Mouse (Mus musculus) intestine, postnatal 0 days (tissue): ENCODE measurements around the gene Traf1. TPM values are rescaled to one million over a fixed set of nuclear protein-coding genes. Genes with fewer than 3 reads are reported as not detected.

Experiments
- ATAC-seq: fragments of 200-750 bp; cut with Nextera tagmentation; 2 replicates; pipeline ENCODE4 v1.8.0; 2017; ENCODE audit warnings: mild to moderate bottlenecking, moderate TSS enrichment, moderate library complexity
- H3K27ac ChIP-seq: fragments of 300-500 bp; sonication (generic); 2 replicates; pipeline ENCODE4 v1.5.1; 2014; ENCODE audit warnings: mild to moderate bottlenecking, low read depth, low read length, moderate library complexity
- H3K27me3 ChIP-seq: fragments of 300-500 bp; sonication (generic); replicated peaks from 2 replicates; pipeline ENCODE4 v1.6.1; 2014; ENCODE audit warnings: low read length, mixed read lengths; ENCODE audit not compliant: control insufficient read depth, insufficient read depth
- H3K36me3 ChIP-seq: fragments of 300-500 bp; sonication (generic); 2 replicates; pipeline ENCODE4 v1.6.1; 2014; ENCODE audit warnings: mild to moderate bottlenecking, moderate library complexity; ENCODE audit not compliant: control insufficient read depth, insufficient read depth
- H3K4me1 ChIP-seq: fragments of 300-500 bp; sonication (generic); replicated peaks from 2 replicates; pipeline ENCODE4 v1.6.1; 2014; ENCODE audit warnings: antibody characterized with exemption, low read length, mixed read lengths; ENCODE audit not compliant: control insufficient read depth, insufficient read depth
- H3K4me2 ChIP-seq: fragments of 300-500 bp; sonication (generic); replicated peaks from 2 replicates; pipeline ENCODE4 v1.6.1; 2014; ENCODE audit warnings: low read depth, mild to moderate bottlenecking, moderate library complexity
- H3K4me3 ChIP-seq: fragments of 300-500 bp; sonication (generic); 2 replicates; pipeline ENCODE4 v1.5.1; 2014; ENCODE audit warnings: low read depth, low read length
- H3K9ac ChIP-seq: fragments of 300-500 bp; sonication (generic); 2 replicates; pipeline ENCODE4 v1.6.1; 2014; ENCODE audit warnings: mild to moderate bottlenecking, low read depth, low read length
- H3K9me3 ChIP-seq: fragments of 300-500 bp; sonication (generic); 2 replicates; pipeline ENCODE4 v1.6.1; 2016; ENCODE audit warnings: mixed run types; ENCODE audit not compliant: control insufficient read depth
- CTCF ChIP-seq: sonication (generic); IDR thresholded peaks from 2 replicates; pipeline ENCODE4 v1.5.1; 2016; ENCODE audit warnings: low read depth, mild to moderate bottlenecking, control low read depth, antibody characterized with exemption, moderate library complexity
- WGBS: fragments of 180-500 bp; shearing (Covaris S2); extraction: QIAGEN DNeasy Blood & Tissue Kit; methylation state at CpG from one replicate; pipeline ENCODE4 v1.1.7; 2014; 5-methylcytosine and 5-hydroxymethylcytosine counted together
- polyA plus RNA-seq: library from polyadenylated mRNA; unstranded; fragments of >200 nt; fragmentation: Nextera tagmentation; extraction: Ambion mirVana; gene quantifications from 2 replicates; pipeline ENCODE4 v1.2.1, GENCODE M21; 2015

Gene Traf1
- polyA plus RNA-seq, 1 experiment from 2014 or later, result 1.1 TPM

GRCm38 (mm10) chr2:34940246-34940645, 21.3 kb downstream of the Traf1 start:
- H3K4me2 ChIP-seq, result no peak overlapping the region

DNA sequence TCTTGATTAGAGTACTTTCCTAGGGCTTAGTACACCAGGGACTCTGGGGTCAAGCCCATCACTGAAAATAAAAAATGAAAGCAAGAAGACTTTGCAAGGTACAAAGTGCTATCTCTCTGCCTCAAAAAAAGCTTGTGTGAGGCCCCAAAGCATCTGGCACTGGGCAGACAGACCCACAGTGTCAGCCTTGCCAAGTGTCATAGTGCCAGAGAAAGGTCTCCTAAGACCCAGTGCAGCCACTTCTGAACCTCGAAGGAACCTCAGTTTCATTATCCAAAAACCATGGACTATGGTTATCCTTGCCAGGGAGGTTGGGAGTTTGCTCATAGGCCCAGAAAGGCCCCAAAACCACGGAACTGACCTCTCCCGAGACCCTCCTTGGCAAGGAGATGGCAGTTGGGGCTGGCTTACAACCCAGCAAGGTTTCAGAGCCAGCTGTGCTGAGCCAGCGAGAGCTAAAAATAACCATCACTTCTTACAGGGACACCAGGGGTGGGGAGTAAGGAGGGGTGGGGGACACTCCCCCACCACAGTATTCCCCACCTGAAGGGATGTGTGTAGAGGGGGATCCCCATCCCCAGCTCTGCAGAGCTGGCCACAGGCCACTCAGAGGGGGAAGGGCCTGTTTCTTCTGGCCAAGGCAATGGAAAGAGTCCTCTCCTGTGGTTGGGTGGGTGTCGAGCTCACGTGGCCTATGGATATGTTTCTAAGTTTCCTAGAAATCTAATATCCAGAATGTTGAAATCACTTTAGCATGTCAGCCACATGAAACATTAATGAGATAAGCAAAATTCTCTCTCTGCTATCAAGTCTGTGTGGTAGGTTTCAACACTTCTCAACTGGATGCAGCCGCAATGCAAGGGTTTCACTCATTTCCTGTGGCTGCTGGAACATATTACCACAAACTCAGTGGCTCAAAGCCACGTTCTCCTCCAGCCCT, 23.0 kb downstream of the Traf1 start:
- no peaks in the 10 kb centered on the region; the same call in 1 of the 2 replicates for H3K27me3 ChIP-seq
- no peak overlapping the region for H3K9ac ChIP-seq
- no peaks in the 10 kb centered on the region for H3K36me3 ChIP-seq
- TF ChIP-seq CTCF, result no peak
- H3K9me3 ChIP-seq, result no peaks in the 10 kb centered on the region
- ATAC-seq, result no peak
- H3K27ac ChIP-seq, result no peak overlapping the region
- H3K4me2 ChIP-seq, result no peak overlapping the region
- H3K4me1 ChIP-seq, result 0 out of 2 replicates have a peak, but pooled peaks cover 3% of the 10 kb centered on the region
- H3K4me3 ChIP-seq, result no peak overlapping the region
- 74% methylated on average over 8 of the region's 8 CpGs for WGBS

More at GRCm38 (mm10) chr2:34940246-34940645, 21.3 kb downstream of the Traf1 start:
- no peaks in the 10 kb centered on the region; the same call in 1 of the 2 replicates for H3K27me3 ChIP-seq
- no peaks in the 10 kb centered on the region for H3K36me3 ChIP-seq
- H3K4me3 ChIP-seq, result no peak overlapping the region
- WGBS, result 81% methylated on average over 5 of the region's 5 CpGs
- H3K27ac ChIP-seq, result no peak overlapping the region
- no peak overlapping the region for H3K9ac ChIP-seq
- ATAC-seq, result no peak
- 0 out of 2 replicates have a peak, but pooled peaks cover 3% of the 10 kb centered on the region for H3K4me1 ChIP-seq
- no peaks in the 10 kb centered on the region for H3K9me3 ChIP-seq
- no peak for TF ChIP-seq CTCF

- 0 out of 2 replicates have a peak, but pooled peaks cover 3% of the 10 kb centered on the region for H3K4me1 ChIP-seq
- TF ChIP-seq CTCF, result no peak
- no peaks in the 10 kb centered on the region; the same call in 1 of the 2 replicates for H3K27me3 ChIP-seq
- no peak overlapping the region for H3K9ac ChIP-seq
- 22% methylated on average over 5 of the region's 5 CpGs for WGBS
- H3K9me3 ChIP-seq, result no peaks in the 10 kb centered on the region
- no peak overlapping the region for H3K4me3 ChIP-seq
- ATAC-seq, result no peak
- no peak overlapping the region for H3K27ac ChIP-seq
- no peak overlapping the region for H3K4me2 ChIP-seq
- H3K36me3 ChIP-seq, result no peaks in the 10 kb centered on the region
Measured at GRCm38 (mm10) chr2:34937460-34937859, 24.1 kb downstream of the Traf1 start.

- Histone ChIP-seq H3K9ac (no peak overlapping the region), H3K4me2 (no peak overlapping the region), H3K4me1 (no peaks in the 10 kb centered on the region), H3K36me3 (no peaks in the 10 kb centered on the region), H3K4me3 (no peak overlapping the region), H3K27ac (no peak overlapping the region), H3K27me3 (no peaks in the 10 kb centered on the region), H3K9me3 (no peaks in the 10 kb centered on the region)
- no peak for ATAC-seq
- 29% methylated on average over 5 of the region's 5 CpGs for WGBS
- no peak for TF ChIP-seq CTCF
Measured at GRCm38 (mm10) chr2:34927320-34927719, 34.3 kb downstream of the Traf1 start.

DNA sequence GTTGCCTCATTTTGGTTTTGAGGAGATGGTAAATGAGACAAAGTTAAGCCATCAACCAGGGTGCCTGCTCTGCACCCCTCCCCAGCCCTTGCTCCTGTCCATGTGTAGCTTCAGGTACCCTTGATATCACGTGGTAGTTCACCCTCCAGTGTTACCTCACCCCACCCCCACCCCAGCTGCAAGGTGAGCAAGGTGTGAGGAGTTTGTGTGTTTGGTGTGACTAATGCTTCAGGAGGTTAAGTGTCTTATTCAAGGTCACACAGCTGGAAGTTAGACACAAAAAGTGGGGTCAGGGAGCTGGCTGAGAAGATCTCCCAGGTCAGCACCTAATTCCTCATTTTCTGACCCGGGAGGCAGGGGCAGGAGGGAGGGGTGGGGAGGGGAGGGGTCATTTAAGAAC, 38.8 kb downstream of the Traf1 start:
- WGBS, result 8% methylated on average over 2 of the region's 2 CpGs
- Histone ChIP-seq H3K9ac (no peak overlapping the region), H3K27me3 (no peaks in the 10 kb centered on the region), H3K27ac (no peak overlapping the region), H3K9me3 (no peaks in the 10 kb centered on the region), H3K4me2 (no peak overlapping the region), H3K36me3 (no peaks in the 10 kb centered on the region), H3K4me3 (no peak overlapping the region), H3K4me1 (no peaks in the 10 kb centered on the region)
- ATAC-seq, result no peak
- TF ChIP-seq CTCF, result no peak

- Histone ChIP-seq H3K9ac (no peak overlapping the region), H3K36me3 (no peaks in the 10 kb centered on the region), H3K9me3 (no peaks in the 10 kb centered on the region), H3K4me3 (no peak overlapping the region), H3K27ac (no peak overlapping the region), H3K4me1 (no peaks in the 10 kb centered on the region), H3K27me3 (no peaks in the 10 kb centered on the region), H3K4me2 (no peak overlapping the region)
- no peak for TF ChIP-seq CTCF
- 54% methylated on average over 2 of the region's 2 CpGs for WGBS
- ATAC-seq, result no peak
Measured at GRCm38 (mm10) chr2:34920144-34920543, 41.4 kb downstream of the Traf1 start.
